Mouse (Mus musculus): ENCODE data around the gene Nkapl.
"Not testable (repeated sequence)": the region's sequence is repeated elsewhere in the genome, so short reads cannot be mapped to it uniquely, and the experiment has no call there.

The Nkapl gene

DNA sequence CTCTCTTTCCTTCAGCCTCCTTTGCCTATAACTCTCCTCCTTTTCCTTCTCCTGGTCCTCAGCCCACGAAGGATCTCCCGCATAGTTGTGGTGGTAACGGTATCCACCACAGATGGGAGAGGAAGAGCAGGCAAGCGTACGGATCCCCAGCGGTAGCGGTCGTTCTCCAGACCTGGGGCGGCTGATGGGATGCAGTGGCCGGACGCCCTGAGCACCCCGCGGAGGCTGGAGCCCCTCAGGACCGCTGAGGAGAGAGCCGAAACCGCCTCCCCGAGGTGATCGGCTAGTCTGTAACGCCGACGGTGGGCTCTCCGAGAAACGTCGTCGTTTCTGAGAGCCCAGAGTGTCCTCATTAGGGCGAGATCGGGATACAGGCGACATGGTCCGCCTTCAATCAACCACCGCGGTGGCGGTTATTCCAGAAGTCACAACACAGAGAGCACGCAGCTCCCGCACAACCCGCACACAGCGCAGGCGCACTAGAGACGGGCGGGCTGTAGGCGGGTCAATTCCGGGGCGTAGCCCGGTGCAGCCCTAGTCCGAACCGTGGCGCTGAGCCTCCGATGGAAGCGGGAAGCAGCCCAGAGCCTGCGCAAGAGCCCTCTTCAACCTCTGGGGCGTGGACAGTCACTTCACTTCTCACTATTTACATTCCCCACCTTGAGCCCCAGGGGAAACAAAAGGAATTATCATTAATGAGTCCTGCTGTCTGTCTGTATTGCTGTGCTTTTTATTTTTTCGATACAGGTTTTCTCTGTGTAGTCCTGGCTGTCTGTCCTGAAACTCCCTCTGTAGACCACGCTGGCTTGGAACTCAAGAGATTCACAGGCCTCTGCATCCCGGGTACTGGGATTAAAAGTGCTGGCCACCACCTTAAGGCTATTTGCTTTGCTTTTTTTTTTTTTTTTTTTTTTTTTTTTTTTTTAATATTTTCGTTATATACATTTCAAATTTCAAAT, at the start of gene Nkapl:
Nkapl (minus strand) TSS at position 449 of the 959 bp plus-strand sequence.
- DNase-seq: peak; percentile 93

DNA sequence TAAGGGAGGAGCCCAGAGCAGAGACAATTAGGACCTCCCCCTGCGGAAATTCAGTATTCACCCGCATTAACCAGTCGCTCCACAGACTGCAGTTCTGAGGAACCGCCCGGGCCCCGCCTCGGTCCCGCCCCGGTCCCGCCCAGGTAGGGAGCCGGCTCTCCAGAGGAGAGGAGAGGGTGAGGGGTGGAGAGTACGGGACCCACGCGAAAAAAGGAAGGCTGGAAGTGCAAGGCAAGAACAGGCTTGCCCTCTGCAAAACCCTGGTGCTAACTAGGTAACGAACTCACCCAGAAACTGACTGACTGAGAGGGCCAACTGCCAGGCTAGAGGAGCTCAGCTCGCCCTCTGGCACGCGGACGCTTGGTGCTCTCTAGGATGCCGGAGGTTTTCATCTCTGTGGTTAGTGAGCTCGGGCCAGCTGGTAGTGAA, 37.9 kb upstream of the Nkapl start:
- peak; percentile 92 for DNase-seq

DNA sequence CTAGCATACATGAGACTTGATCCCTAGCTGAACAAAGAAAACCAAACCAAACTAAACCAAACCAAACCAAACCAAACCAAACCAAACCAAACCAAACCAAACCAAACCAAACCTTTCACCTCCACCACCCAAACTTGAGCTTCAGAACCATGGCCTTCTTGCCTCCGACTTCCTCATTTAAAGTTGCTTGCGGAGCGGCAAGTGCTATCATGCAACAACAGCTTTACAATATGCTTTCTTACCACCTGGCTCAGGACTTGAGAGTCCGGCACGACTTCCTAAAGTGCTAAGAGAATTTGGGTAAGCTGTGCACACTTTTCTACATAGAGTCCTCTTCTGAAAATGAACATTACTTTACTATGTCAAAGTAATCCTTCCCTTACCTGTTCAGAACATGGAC, 34.0 kb upstream of the Nkapl start:
- DNase-seq: no peak

DNA sequence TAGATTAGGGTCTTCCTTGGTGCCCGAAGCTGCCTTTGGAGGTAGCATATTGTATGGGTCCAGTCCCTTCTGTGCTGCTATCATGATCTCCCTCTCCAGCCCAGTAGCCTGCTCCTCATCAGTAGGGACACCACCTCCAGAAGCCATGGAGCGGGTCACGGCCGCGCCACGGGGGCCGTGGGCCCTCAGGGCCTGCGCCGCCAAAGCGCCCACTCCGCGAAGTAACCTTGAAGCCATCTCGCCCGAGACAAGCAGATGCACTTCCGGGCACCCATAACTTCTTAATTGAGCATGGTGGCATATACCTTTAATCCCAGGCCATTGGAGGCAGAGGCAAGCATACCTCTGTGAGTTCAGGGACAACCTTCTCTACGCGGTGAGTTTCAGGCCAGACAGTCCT, 32.9 kb upstream of the Nkapl start, which contains the start of gene Gm11273:
Gm11273 (minus strand) TSS at position 237 of the 400 bp plus-strand sequence.
- not testable (repeated sequence) for DNase-seq

DNA sequence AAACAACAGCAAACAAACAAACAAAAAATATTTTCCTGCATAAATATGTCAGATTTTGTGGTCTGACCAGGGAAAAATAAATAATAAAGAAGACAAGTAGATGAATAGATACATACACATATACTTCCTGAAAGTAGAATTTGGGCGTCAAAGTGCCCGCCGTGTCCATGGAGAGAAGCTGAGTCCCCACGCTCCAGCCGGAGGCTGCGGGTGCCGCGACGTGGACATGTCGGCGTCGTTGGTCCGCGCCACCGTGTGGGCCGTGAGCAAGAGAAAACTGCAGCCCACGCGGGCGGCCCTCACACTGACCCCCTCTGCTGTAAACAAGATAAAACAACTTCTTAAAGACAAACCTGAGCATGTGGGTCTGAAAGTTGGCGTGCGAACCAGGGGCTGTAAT, 26.8 kb upstream of the Nkapl start, which contains the start of gene AK157302:
AK157302 (plus strand) TSS at position 144 of the 400 bp plus-strand sequence.
- no peak for DNase-seq

DNA sequence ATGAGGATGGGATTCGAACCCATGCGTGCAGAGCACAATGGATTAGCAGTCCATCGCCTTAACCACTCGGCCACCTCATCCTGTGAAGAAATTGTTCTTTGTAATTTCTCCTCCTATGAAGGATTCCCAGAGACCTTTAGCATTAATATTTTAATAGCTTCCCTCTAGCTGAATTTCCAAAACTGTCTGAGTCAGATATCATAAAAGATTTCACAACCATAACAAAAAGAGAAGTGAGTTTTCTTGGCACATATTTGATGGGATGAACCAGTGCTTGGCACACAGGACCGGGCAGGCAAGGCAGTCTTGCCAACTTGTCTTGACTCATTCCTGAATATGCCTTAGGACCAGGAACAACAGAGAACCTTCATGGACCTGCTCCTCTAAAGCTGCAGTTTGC, 24.5 kb upstream of the Nkapl start:
- no peak for DNase-seq

DNA sequence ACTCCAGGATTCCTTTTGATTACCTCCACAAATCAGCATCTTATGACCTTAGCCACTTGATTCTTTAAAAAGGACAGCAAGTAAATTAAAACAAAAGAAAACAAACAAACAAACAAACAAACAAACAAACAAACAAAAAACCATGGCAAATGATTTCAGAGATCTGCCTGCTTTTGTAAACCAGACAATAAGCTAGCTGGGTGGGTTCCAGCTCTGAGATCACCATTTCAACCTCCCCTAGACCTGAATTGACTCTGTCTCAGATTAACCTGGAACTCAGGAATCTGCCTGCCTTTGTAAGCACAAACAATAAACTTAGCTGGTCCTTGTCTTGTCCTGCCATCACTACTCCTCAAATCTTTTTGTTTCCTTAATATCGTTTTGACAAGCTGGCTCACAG, 18.6 kb upstream of the Nkapl start:
- no peak for DNase-seq

DNA sequence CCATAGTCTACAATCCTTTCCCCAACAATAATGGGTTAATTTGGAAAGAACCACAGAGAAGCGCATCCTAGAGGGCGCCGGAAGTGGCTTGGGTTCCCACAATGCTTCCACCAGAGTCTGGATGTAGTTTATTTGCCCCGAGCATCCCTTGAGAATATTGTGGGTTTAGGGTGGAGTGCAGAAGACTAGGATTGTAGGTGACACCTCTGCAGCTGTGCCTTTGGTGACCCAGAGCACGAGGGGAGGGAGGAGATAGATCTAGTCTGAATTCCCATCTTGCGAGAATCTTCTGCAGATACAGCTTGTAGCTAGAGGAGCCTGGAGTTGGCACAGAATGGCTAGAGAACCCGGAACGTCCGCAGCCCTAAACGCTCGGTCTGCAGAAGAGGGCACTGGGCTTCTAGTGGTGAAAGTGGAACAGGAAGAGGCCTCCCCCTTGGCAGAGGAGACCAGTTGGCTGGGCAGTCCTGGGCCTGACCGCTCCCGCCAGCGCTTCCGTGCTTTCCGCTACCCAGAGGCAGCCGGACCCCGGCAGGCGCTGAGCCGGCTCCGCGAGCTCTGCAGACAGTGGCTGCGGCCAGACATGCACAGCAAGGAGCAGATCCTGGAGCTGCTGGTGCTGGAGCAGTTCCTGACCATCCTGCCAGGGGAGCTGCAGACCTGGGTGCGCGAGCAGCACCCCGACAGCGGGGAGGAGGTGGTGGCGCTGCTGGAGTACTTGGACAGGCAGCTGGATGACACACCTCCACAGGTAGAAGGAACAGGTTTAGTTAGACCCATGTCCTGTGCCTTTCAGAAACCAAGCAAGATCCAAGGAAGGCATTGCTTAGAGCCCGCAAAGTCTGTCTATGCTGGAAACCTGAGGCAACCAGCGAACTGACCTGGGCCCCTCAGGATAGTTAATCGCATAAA, 10.7 kb upstream of the Nkapl start, which contains the start of the genes Zkscan4 and Gm10065:
Zkscan4 (plus strand) TSS at position 149 of the 912 bp plus-strand sequence.
Gm10065 (minus strand) TSS at position 683 of the 912 bp plus-strand sequence.
- peak; percentile 91 for DNase-seq

DNA sequence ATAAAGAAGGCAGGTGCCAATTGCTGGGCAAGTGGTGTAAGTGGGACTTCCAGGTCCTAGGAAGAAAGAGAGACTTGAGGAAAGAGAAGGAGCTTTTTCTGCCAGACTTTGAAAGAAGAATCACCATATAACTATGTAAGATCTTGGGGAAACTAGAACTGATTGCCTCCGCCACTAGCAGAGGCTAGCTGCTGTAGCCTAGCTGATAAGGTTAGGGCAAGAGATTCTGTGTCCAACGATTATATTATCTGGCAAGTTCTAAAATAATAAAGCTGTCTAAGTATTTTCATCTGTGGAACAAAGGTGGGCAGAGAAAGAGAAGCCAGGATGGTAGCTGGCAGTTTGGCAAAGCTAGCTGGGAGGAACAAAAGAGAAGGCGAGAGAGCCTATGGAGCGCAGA, 4.1 kb upstream of the Nkapl start:
- no peak for DNase-seq

DNA sequence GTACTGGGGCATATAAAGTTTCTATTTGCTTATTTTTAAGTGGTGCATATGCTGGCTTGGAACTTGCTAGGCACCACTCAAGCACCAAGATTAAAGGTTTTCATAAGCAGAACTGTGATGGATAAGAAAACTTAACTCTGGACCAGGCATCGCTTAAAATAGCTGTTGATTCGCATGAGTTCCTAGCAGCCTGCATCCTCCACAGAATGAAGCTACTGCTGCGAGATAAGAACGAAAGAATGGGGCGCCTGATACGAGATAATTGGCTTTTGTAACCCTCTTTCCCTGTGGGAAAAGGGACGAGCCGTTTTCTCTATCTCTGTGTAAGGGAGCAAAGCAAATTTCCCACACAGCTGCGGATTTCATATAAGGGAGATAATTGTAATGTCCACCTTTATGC, 788 bp upstream of the Nkapl start:
- peak; percentile 12 for DNase-seq

DNA sequence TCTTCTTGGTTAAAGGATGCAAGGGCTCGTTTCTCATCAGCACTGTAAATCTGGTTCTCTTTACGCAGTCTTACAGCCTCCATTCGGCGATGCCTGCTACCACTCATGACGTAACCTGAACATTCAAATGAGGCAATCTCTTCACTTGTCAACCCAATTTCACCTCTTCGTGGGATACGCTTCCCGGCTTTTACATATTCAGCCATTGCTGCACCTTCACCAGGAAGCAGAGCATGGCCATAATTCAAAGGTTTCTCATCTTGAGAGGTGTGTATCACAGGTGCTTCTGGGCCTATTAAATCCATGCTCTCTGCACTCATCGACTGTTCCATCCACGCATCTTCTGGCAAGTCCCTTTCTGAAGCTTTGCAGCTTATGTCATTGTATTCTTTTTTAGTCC, 973 bp downstream of the Nkapl start:
- DNase-seq: no peak

DNA sequence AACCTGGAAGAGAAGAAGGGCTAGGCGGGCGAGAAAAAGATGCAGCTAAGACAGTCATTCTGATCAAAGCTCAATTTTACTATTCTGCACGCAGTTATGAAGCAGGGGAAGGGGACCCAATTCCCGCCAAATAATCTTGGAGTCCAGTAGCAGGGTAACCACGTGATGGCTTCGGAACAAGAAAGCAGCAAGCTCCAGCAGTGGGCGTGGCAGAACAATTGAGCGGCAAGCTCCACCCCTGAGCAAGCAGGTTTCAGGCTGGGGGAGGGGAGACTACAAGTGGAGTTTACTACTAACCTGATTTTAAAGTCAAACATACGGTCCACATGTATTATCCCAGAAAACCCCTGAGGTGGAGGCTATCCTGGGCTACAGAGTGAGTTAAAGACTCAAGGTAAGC, 5.8 kb downstream of the Nkapl start:
- not testable (repeated sequence) for DNase-seq

DNA sequence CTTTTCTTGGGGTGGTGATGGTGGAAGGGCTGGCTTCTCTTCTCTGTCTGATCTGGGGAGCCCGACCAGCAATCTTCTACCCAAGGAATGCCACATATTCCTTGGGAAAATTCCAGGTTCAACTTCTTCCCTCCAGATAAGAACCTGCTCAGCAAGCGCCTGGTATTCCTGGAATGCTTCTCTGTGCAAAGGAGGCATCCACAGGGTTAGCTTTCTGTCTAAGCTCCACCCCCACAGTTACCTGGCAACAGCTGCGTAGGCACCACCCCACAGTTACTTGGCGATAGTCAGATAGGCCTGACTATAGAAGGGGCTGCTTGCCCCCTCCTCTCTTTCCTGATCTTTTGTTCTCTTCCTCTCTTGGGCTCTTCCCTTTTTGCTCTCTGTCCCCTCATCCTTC, 12.0 kb downstream of the Nkapl start:
- DNase-seq: no peak

DNA sequence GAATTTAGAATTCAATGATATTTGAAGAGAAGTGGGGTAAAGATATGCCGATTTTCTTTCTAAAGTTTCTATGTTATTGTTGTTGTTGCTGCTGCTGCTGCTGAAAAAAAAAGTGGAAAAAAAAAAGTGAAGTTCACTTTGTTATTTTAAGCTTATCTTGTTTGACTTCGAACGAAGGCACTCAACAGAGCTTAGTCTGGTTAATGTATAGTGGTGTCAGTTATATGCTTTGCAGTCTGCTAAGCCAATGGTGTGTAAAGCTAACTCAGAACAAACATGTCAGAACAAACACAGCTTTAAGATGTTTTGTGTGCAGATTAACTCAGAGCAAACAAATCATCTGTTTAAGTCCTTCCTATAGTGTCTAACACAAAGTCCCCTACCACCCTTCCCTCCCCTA, 14.2 kb downstream of the Nkapl start:
- no peak for DNase-seq

DNA sequence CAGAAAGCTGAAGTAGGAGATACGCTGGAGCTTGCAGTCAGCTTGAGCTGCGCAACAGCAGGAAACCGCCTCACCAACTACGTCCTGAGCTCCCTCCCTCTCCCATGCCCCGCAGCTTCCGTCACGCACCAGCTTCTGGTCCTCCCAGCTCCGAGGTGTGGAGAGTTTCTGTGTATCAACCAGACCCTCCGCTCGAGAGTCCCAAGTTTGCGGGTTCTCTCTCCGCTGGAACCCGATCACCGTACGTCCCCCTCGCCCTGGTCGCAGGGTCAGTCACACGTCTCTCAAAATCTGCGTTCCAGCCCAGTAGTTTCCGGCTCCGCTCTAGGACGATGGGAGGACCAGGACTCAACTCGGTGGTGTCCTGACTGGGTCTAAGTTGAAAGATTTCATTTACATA, 14.9 kb downstream of the Nkapl start, which contains the start of gene Zscan26:
Zscan26 (minus strand) TSS at position 282 of the 400 bp plus-strand sequence.
- DNase-seq: peak; percentile 92

DNA sequence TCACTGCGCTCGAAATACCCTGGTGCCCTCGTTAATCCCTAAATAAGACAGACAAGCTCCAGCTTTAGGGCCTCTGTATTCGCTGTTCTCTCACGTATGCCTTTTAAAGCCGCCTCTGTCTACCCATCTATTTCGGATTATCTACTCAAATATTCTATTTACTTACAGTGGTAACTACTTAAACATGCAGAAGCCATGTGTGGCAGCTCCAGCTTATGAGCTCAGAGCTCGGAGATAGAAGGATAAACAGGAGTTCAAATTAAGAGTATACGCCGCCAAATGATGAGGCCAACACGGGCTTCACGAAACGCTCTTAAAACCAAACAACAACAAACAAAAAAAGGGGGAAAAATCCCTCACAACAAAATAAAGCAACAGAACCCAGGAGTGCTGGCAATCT, 15.3 kb downstream of the Nkapl start:
- no peak for DNase-seq

DNA sequence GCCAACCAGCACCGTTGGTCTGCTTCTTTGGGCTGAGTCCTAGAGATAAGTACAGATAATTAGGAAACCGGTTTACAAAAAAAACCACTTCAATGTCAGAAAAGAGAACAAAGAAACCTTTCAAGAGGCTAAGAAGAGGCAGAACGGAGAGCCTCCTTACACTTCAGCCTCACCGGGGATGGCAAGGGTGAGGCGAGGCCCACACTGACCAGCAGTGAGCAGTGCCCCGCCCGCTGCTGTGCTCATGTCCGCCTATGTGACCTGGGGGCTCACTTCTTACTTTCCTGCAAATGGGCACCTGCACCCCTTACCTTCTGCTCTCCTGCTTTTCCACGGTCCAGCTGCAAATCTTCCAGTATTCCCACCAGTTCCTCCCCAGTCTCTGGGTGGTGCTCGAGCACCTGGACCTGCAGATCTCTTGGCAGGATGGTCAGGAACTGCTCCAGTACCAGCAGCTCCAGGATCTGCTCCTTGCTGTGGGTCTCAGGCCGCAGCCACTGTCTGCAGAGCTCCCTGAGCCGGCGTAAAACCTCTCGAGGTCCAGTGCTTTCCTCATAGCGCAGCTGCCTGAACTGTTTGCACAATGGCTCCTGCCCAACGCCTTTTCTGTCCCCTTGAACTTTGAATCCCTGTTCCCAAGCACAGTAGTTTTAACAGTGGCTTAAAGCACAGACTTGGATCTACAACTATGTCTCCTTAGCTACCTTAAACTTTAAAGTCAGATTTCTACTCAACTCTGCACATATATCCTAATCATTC, 20.3 kb downstream of the Nkapl start:
- DNase-seq: no peak

DNA sequence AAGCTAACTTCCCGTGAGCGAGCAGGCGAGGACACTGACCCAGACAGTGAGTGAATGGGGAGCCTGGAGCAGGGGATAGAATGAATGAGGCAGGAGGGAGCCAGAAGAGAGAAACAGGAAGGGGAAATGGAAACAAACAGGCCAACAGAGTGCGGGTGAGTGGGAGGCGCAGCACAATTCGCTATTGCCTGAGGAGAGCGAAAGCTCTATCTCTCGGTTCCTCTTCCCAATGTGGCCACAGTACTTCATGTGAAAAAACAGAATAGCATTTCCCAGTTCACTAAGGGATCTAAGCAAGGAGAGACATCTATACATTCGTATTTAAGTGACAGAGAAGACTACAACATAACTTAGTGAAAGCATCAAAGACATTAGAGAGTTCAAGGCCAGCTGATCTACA, 21.5 kb downstream of the Nkapl start:
- DNase-seq: no peak

DNA sequence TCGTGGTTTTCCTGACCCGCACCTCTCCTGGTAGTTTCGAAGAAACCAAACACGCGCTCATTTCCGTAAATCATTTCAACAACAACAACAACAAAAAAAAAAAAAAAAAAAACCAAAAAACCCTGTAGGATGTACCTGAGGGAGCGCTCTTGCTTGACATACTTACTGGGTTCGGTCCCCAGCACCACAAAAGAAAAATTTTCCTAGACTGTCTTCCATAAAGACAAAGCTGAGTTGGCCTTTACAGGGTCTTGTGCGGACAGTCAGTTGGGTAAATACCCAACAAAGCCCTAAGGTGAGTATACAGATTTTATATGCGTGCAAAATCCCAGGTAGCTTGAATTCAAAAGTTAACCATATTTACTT, 27.1 kb downstream of the Nkapl start:
- no peak for DNase-seq

DNA sequence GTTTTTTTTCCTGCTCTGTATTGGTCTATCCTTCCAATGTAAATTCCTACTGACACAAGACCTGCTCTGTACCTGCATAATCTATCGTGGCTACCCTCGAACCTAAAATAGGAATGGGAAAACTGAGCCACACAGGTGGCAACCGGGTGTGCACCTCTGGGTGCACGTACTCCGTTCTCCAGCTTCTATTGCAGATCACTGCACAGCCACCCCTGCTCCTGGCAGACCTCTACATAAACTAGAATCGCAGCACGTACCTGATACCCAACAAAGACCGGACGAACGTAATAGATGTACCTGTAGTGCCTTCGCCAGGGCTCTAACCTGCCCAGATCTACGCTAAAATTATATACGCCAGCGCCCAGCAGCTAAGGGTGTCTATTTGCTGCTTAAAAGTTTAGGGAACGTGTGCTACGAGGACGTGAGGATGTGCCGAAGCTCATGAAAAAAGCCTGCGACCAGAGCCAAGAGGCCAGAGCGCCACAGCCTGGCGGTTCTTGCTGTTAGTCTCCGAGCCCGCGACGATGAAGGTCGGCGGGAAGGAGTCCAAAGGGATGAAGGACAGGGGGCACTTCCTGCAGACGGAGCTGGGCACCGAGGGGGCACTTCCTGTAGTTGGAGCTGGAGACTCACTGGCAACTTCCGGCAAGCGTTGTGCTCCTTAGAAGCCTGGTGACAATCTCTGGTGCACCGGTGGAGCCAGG, 27.7 kb downstream of the Nkapl start, which contains the start of gene Pgbd1:
Pgbd1 (minus strand) TSS at position 556 of the 704 bp plus-strand sequence.
- DNase-seq: peak; percentile 90

DNA sequence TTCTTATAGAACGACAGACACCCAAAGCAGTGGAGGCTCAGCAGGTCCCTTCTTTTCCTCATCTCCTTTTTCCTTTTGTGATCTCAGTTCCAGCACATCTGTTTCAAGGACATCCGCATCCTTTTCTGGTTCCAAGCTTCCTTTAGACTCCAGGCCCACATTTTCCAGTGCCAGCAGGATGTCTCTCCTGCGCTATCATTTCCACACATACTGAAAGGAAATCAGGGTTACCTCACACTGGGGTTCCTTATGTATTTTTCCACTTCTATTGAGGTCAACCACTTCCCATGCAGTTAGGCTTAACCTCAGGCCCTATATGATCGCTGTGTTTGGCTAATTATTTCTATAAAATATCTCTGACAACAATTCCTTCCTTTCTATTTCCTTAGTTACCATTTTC, 32.8 kb downstream of the Nkapl start:
- DNase-seq: no peak

DNA sequence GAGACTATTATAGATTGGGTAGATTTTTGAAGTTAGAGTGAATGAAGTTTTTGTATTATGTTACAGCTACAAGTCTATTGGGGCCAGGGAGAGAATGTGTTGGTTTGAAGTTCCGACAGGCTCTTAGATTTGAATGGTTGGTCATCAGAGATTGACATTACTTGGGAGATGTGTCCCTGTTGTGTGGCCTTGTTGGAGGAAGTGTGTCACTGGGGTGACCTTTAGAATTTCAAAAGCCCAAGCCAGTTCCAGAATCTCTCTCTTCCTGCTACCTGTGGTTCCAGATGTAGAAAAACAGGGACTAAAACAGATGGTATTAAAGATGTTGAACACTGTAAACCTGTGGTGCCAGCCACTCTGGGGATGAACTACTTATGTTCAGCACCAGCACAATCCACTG, 40.7 kb downstream of the Nkapl start:
- DNase-seq: no peak

All from retina, postnatal 1 day (tissue).